Mouse (Mus musculus) bone marrow macrophage, adult 2 months (primary cell): ENCODE measurements around the gene Ubr2.

Source experiments
- CTCF ChIP-seq: IDR thresholded peaks from 2 replicates; pipeline ENCODE4 v1.5.1; 2012; ENCODE audit warnings: low read depth, mild to moderate bottlenecking, low read length, moderate library complexity
- POLR2A ChIP-seq: IDR thresholded peaks from 2 replicates; pipeline ENCODE4 v1.6.1; 2012; ENCODE audit warnings: mild to moderate bottlenecking, low read depth, low read length, borderline replicate concordance

DNA sequence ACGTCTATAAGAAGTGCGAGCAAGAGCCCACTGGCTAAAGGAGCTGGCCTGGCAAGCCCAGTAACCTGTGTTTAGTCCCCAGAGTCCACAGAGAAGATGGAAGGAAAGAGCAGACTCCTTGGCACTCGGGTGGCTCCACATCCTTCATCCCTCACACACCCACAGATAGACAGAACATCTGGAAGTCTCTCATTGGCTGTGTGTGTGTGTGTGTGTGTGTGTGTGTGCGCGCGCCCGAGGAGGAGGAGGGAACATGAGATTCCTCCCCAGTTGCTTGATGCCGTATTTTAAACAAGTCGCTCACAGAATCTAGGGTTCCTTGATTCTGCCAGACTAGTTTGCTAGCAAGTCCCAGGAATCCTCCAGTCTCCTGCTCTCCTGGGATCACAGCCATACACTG, 3.6 kb downstream of the Ubr2 start:
- TF ChIP-seq POLR2A: no peak
- TF ChIP-seq CTCF: no peak
